ENCODE assay signal across 8 mouse cellular contexts in genomic region chr6:114968361-114969212, GRCm38 (mm10). TPM values are rescaled to one million over a fixed set of nuclear protein-coding genes. Genes with fewer than 3 reads are reported as not detected.
DNase-seq lines count a peak whose midpoint lies in the region; ATAC-seq and TF ChIP-seq lines count a peak whose summit lies in the region.

No protein-coding gene starts in this region.

- TF ChIP-seq CTCF in stomach, postnatal 0 days (IDR thresholded peaks at IDR 0.05; ENCODE audit: low read depth), result no peak; the same call in 1 of the 2 replicates

- peaks cover 53% of the 10 kb centered on the region for H3K4me1 ChIP-seq in embryonic facial prominence, embryonic 15.5 days
- H3K4me1 ChIP-seq in heart, embryonic 12.5 days (replicated peaks), result no peaks in the 10 kb centered on the region
- peaks cover 24% of the 10 kb centered on the region for H3K4me1 ChIP-seq in kidney, embryonic 16.5 days (ENCODE audit: insufficient read depth, low read length)
- peaks cover 36% of the 10 kb centered on the region for H3K4me1 ChIP-seq in limb, embryonic 15.5 days
- H3K4me1 ChIP-seq in stomach, postnatal 0 days (replicated peaks; ENCODE audit: control insufficient read depth, insufficient read depth), result no peaks in the 10 kb centered on the region; the same call in 1 of the 2 replicates

- H3K4me2 ChIP-seq in embryonic facial prominence, embryonic 15.5 days (replicated peaks), result peak overlapping the region; percentile 99
- H3K4me2 ChIP-seq in heart, embryonic 12.5 days, result peak overlapping the region; percentile 93
- peak overlapping the region; percentile 83 for H3K4me2 ChIP-seq in kidney, embryonic 16.5 days (replicated peaks; ENCODE audit: low read depth, low read length)
- peak overlapping the region; percentile 100 for H3K4me2 ChIP-seq in limb, embryonic 15.5 days
- H3K4me2 ChIP-seq in stomach, postnatal 0 days (replicated peaks; ENCODE audit: low read depth), result peak overlapping the region; percentile 99

- no peaks in the 10 kb centered on the region for H3K36me3 ChIP-seq in embryonic facial prominence, embryonic 15.5 days
- H3K36me3 ChIP-seq in heart, embryonic 12.5 days, result no peaks in the 10 kb centered on the region
- no peaks in the 10 kb centered on the region for H3K36me3 ChIP-seq in kidney, embryonic 16.5 days (ENCODE audit: insufficient read depth, low read length)
- H3K36me3 ChIP-seq in limb, embryonic 15.5 days, result no peaks in the 10 kb centered on the region
- no peaks in the 10 kb centered on the region for H3K36me3 ChIP-seq in stomach, postnatal 0 days (ENCODE audit: control insufficient read depth, insufficient read depth, low read length)

- WGBS in embryonic facial prominence, embryonic 15.5 days, result under 1% methylated on average over 82 of the region's 82 CpGs
- WGBS in heart, embryonic 12.5 days, result under 1% methylated on average over 81 of the region's 82 CpGs
- under 1% methylated on average over 81 of the region's 82 CpGs for WGBS in kidney, embryonic 16.5 days
- WGBS in limb, embryonic 15.5 days, result under 1% methylated on average over 74 of the region's 82 CpGs
- WGBS in stomach, postnatal 0 days, result under 1% methylated on average over 73 of the region's 82 CpGs

- peak; percentile 78 for ATAC-seq in embryonic facial prominence, embryonic 15.5 days (ENCODE audit: insufficient number of reproducible peaks, low FRiP score, low TSS enrichment, low read depth)
- ATAC-seq in heart, embryonic 12.5 days (ENCODE audit: insufficient number of reproducible peaks, low FRiP score), result peak; percentile 81
- ATAC-seq in kidney, embryonic 16.5 days (ENCODE audit: low FRiP score, low TSS enrichment), result peak; percentile 92
- peak; percentile 82 for ATAC-seq in limb, embryonic 15.5 days (ENCODE audit: insufficient number of reproducible peaks, low FRiP score, low TSS enrichment, low read depth)
- peak; percentile 91 for ATAC-seq in stomach, postnatal 0 days (ENCODE audit: low FRiP score, low TSS enrichment)

- H3K9me3 ChIP-seq in embryonic facial prominence, embryonic 15.5 days (replicated peaks), result no peaks in the 10 kb centered on the region
- H3K9me3 ChIP-seq in heart, embryonic 12.5 days (replicated peaks), result peaks cover 4% of the 10 kb centered on the region; the same call in 1 of the 2 replicates
- H3K9me3 ChIP-seq in kidney, embryonic 16.5 days (ENCODE audit: low read length), result 0 out of 2 replicates have a peak, but pooled peaks cover 5% of the 10 kb centered on the region
- H3K9me3 ChIP-seq in limb, embryonic 15.5 days, result no peaks in the 10 kb centered on the region
- no peaks in the 10 kb centered on the region for H3K9me3 ChIP-seq in stomach, postnatal 0 days (ENCODE audit: control insufficient read depth, low read length)

- H3K4me3 ChIP-seq in embryonic facial prominence, embryonic 15.5 days (replicated peaks), result peak overlapping the region; percentile 80
- H3K4me3 ChIP-seq in heart, embryonic 12.5 days, result peak overlapping the region; percentile 82
- peak overlapping the region; percentile 67 for H3K4me3 ChIP-seq in kidney, embryonic 16.5 days (ENCODE audit: low read length)
- H3K4me3 ChIP-seq in limb, embryonic 15.5 days, result peak overlapping the region; percentile 77
- peak overlapping the region; percentile 75 for H3K4me3 ChIP-seq in stomach, postnatal 0 days (ENCODE audit: low read depth, low read length)

- peak; percentile 78 for TF ChIP-seq EP300 in stomach, postnatal 0 days (optimal IDR thresholded peaks at IDR 0.05)

- H3K27ac ChIP-seq in embryonic facial prominence, embryonic 15.5 days (replicated peaks), result peak overlapping the region; percentile 94
- peak overlapping the region; percentile 67 for H3K27ac ChIP-seq in heart, embryonic 12.5 days (ENCODE audit: poor library complexity, severe bottlenecking)
- H3K27ac ChIP-seq in kidney, embryonic 16.5 days (ENCODE audit: low read length), result peak overlapping the region; percentile 83
- H3K27ac ChIP-seq in limb, embryonic 15.5 days, result peak overlapping the region; percentile 87
- peak overlapping the region; percentile 88 for H3K27ac ChIP-seq in stomach, postnatal 0 days (replicated peaks)

- H3K27me3 ChIP-seq in embryonic facial prominence, embryonic 15.5 days, result no peaks in the 10 kb centered on the region
- H3K27me3 ChIP-seq in heart, embryonic 12.5 days (replicated peaks), result peaks cover 33% of the 10 kb centered on the region
- no peaks in the 10 kb centered on the region for H3K27me3 ChIP-seq in kidney, embryonic 16.5 days (ENCODE audit: insufficient read depth, low read length)
- H3K27me3 ChIP-seq in limb, embryonic 15.5 days, result no peaks in the 10 kb centered on the region
- H3K27me3 ChIP-seq in stomach, postnatal 0 days (ENCODE audit: control insufficient read depth, insufficient read depth, low read length), result no peaks in the 10 kb centered on the region

- H3K9ac ChIP-seq in embryonic facial prominence, embryonic 15.5 days, result peak overlapping the region; percentile 78
- H3K9ac ChIP-seq in heart, embryonic 12.5 days, result peak overlapping the region; percentile 84
- H3K9ac ChIP-seq in kidney, embryonic 16.5 days (replicated peaks; ENCODE audit: low read length), result peak overlapping the region; percentile 78
- peak overlapping the region; percentile 72 for H3K9ac ChIP-seq in limb, embryonic 15.5 days
- H3K9ac ChIP-seq in stomach, postnatal 0 days (ENCODE audit: low read length), result peak overlapping the region; percentile 78

- DNase-seq in B cell, adult 2 months, result peak; percentile 62 to 66
- DNase-seq in adrenal gland, postnatal 36 days, result peak; percentile 71 to 76
- DNase-seq in naive thymus-derived CD4-positive, alpha-beta T cell, adult 2 months (ENCODE audit: low read depth), result peak; percentile 38
- DNase-seq in stomach, postnatal 0 days (ENCODE audit: low spot score), result peak; percentile 99

RNA-seq across cellular contexts. Expression of gene Vgll4, which starts 1.2 kb away (rescaled TPM):
- total RNA-seq in adrenal gland, postnatal 36 days (2021), result 10 to 100 TPM; 54.7 to 57.4 TPM
- 141 and 143 TPM in 2 replicates for polyA plus RNA-seq in embryonic facial prominence, embryonic 15.5 days (2015; fragmentation: Nextera tagmentation; extraction: Ambion mirVana)
- 74.3 and 76.4 TPM in 2 replicates for polyA plus RNA-seq in heart, embryonic 12.5 days (2016; fragmentation: Nextera tagmentation; extraction: Ambion mirVana)
- 114 and 123 TPM in 2 replicates for polyA plus RNA-seq in kidney, embryonic 16.5 days (2015; fragmentation: Nextera tagmentation; extraction: Ambion mirVana)
- polyA plus RNA-seq in limb, embryonic 15.5 days (2015; fragmentation: Nextera tagmentation; extraction: Ambion mirVana), result 121 and 130 TPM in 2 replicates
- polyA plus RNA-seq in stomach, postnatal 0 days (2015; fragmentation: Nextera tagmentation; extraction: Ambion mirVana), result 38.5 and 42.1 TPM in 2 replicates

Comparison
In these comparisons a context has a peak if more than half of its experiments do, and no peak if none do; other contexts are left out.
1. Peak in every context shown above with its lines: DNase-seq, ATAC-seq, H3K4me3 ChIP-seq and H3K27ac ChIP-seq.
2. DNase-seq: peak in every context shown above with its lines; median percentile 99 in stomach, postnatal 0 days; 74 in adrenal gland, postnatal 36 days; 64 in B cell, adult 2 months; 38 in naive thymus-derived CD4-positive, alpha-beta T cell, adult 2 months.